Mouse (Mus musculus) adrenal gland, postnatal 10 days (tissue): ENCODE data around the gene Psmd3. TPM values are rescaled to one million over a fixed set of nuclear protein-coding genes. Genes with fewer than 3 reads are reported as not detected.
"Not testable (repeated sequence)": the region's sequence is repeated elsewhere in the genome, so short reads cannot be mapped to it uniquely, and the experiment has no call there.

ENCODE experiments used
- DNase-seq: peaks from one replicate; pipeline ENCODE4 v3.0.0; 2021; ENCODE audit warnings: mixed read lengths
- total RNA-seq, 2 experiments: library from RNA; stranded (reverse); gene quantifications; 2 replicates each; pipeline ENCODE4 v1.2.3; 2021

Psmd3 gene
- total RNA-seq, 2 experiments from 2014 or later, result 111 to 123 TPM

DNA sequence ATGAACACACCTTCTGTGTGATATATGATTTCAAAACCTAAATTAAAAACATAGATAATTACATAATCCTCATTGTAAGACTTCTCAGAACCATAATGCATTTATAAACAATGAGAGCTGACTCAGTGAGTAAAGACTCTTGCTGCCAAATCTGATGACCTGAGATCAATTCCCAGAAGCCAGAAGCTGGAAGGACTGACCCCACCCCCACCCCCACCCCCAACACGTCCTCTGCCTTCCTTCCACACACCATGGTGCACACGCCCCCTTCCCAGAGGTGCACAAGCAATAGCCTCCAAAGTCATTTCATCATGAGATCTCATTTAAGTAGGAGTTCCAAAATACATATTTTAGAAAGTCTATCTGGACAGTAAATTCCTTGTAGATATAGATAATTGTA, 38.4 kb downstream of the Psmd3 start:
- no peak for DNase-seq

- DNase-seq, result peak; percentile 67
Observed at GRCm38 (mm10) chr11:98721458-98722226, 39.3 kb downstream of the Psmd3 start.

GRCm38 (mm10) chr11:98723098-98723497, 40.7 kb downstream of the Psmd3 start:
- no peak for DNase-seq

- DNase-seq, result no peak
Observed at GRCm38 (mm10) chr11:98725926-98726506, 43.7 kb downstream of the Psmd3 start.

DNA sequence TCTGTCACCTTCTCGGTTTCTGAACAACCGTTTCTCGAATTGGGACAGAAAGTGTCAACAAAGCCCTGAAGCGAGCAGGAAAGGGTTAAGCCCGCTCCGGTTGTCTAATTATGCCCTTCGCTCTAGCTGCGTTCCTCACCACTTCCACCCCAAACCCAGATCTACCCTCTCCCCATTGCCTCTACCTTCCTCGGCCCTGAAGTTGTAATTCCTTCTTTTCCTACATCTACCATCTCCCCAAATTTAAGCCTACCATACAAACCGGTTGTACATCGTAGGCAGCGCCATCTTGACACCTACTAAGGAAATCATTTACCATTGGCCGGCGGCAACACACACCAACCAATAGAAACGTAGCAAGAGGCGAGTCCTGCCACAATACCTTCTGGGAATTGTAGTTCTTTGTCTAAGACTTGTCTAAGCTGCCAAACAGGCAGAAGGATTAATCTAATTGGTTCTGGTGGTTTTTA, 46.8 kb downstream of the Psmd3 start, which contains the start of gene Med24:
Med24 (minus strand) TSS at position 317 of the 470 bp plus-strand sequence.
- DNase-seq, result peak; percentile 86

- no peak for DNase-seq
Observed at GRCm38 (mm10) chr11:98730727-98731126, 48.4 kb downstream of the Psmd3 start.

DNA sequence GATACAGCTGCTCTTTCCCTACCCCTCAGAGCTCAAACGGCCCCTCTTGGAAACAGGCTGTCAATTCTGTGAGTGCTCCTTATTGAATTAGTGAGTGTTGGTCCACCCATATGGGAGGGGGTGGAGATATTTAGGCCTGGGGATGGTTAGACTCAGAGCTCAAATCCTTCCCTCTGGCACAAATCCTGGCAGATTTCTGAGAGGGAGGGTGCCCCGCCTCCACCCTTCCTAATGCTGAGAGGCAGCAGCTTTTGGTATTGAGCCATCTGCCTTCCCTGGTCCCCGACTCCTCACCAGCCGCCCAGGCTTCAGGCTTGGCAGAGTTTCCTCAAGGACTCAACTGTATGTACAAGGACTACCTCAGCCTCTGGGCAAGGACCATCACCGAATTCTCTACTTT, 48.8 kb downstream of the Psmd3 start:
- DNase-seq, result peak; percentile 77

- no peak for DNase-seq
Observed at GRCm38 (mm10) chr11:98734020-98734419, 51.7 kb downstream of the Psmd3 start.

DNA sequence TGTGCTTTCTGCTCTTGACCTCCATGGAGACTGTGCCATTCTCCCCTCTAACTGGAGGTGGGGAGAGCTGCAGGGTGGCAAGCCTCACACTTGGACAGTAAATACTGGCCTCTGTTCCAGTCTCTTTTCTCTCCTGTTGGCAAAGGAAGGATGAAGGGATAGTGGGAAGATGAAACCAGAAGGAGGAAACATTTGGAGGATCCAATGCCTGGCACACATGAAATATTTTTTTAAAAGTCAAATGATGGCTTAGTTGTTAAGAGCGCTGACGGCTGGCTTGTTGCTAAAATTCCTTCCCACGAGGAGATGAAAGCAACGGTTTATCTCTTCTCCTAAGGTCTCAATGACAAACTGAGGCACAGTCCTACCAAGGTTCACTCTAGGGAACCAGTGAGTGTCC, 52.8 kb downstream of the Psmd3 start:
- DNase-seq, result no peak

DNA sequence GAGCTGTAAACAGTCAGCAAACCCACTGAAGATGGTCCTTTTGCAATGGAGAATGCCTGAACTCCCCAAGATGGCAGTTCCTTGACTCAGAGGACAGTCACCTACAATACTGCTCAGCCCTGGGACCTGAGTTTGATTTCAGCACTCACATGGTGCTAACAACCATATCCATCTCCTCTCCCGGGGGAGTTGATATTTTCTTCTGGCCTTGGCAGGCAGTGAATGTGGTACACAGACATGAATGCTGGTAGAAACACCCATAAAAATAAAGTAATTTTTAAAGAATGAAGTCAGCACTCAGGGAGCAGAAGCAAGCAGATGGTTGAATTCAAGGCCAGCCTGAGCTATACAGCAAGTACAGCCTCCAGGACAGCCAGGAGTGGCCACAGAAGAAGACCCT, 53.8 kb downstream of the Psmd3 start:
- DNase-seq, result no peak

GRCm38 (mm10) chr11:98737220-98737619, 54.9 kb downstream of the Psmd3 start:
- DNase-seq, result not testable (repeated sequence)

- DNase-seq, result no peak
Observed at GRCm38 (mm10) chr11:98738428-98738911, 56.1 kb downstream of the Psmd3 start.

DNA sequence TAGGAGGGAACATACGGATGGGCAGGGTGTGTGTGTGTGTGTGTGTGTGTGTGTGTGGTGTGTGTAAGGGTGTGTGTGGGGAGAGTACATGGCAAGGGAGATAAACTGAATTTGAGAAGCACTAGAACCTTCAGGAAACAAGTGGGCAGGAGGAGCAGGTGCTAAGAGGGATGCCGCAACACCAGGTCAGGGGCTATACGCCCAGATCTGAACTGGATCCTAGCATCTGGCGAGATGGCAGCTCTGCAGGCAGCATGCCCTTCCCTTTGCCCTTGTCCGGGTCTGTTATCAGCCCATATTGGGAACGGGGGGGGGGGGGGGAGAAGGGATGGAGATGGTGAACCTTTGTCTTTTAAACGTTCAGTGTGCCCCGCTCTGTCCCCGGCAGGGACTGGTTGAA, 56.6 kb downstream of the Psmd3 start:
- DNase-seq, result no peak

DNA sequence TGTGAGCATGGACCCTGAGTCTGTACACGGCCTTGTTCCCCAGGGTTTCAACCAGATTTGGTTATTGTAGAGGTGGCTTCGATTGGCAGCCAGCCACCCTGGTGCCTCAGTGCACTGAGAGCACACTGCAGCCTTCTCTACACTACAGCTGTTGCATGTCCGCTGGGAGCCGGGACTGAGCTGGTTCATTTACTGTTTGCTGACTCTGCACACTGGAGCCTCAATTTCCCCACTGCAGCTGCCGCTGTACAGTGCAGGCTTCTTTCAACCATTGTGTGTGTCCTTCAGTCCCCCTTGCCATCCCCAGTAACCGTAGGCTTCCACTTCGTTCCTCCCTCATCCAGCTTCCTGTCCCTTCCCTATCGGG, 57.7 kb downstream of the Psmd3 start:
- DNase-seq, result no peak

- DNase-seq, result peak; percentile 85
Observed at GRCm38 (mm10) chr11:98740393-98741050, 58.2 kb downstream of the Psmd3 start, which contains the start of gene Thra. Gene Thra, plus strand, starts transcription at chr11:98740638.

GRCm38 (mm10) chr11:98741051-98741620, 58.8 kb downstream of the Psmd3 start:
- no peak for DNase-seq

DNA sequence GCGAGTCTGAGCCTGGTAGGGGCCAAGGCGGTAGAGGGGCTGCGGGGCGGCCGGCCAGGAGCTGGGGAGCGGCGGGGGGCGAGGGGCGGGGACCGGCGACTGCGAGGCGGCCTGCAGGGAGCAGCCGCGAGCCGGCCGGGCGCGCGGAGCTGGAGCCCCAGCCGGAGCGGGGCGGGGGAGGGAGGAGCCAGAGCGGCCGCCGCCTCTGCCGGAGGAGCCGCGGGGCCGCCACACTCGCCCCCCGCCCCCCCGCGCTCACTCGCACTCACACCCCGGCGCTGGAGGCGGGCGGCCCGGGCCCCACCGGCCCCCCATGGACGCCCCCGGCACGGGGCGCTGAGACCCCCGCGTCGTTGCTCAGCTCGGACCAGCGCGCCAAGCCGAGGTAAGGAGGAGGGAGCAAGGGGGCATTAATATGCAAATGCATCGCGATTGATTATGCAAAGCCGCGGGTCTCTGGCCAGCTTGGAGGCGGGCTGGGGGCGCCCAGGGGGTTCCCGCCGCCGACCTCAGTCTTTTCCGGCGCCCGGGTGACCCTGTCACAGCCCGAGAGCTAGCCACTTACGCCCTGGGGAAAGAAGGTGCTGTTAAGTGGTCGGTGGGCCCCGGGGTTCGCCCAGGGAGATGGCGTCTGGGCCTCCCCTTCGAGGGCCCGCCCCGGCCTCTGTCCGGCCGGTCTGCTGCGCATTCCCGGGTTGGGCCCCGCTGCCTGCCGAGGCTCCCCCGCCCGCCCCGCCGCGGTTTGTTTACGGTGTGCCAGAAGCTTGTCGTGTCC, 59.5 kb downstream of the Psmd3 start:
- DNase-seq, result peak; percentile 91

DNA sequence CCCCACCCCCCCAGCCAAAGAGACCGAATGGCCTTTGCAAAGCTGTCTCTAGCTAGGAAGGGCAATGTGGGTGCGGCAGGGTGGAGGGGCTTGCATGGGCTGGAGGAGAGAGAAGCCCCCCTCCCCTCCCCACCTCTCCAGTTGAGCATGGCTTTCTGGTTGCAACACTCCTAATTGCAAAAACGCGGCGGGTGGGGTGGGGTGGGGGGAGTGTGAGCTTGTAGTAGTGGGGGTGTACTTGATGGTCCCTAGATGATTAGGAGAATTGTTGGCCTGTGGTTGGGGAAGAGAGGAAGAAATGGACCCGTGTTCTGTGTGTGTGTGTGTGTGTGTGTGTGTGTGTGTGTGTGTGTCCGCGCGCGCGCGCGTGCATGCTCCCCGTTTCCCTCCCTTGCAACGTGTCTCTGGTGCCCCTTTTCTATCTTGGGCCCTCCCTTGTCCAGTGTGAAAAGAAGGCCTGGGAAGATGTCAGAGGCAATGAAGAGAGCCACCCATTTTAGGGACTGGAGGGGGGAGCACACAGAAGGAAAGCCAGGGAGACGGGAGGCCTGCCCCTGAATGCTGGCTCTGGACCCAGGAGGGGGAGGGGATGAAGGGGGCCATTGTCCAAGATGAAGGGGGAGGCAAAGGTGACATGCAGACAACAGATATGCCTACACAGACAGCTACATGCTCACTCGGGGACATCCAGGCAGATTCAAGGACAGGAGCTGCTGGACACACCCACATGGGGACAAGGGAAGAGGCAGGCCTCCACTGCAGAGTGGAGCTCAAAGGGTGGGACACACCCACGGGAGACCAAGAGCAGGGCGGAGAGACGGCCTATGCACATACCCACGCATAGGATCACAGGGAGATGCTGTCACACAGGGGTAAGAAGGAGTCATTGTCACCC, 60.3 kb downstream of the Psmd3 start:
- DNase-seq, result peak; percentile 62

- DNase-seq, result peak; percentile 75
Observed at GRCm38 (mm10) chr11:98743655-98744345, 61.4 kb downstream of the Psmd3 start.

- no peak for DNase-seq
Observed at GRCm38 (mm10) chr11:98744456-98745019, 62.2 kb downstream of the Psmd3 start.
